Mouse (Mus musculus) erythroblast, embryonic 14.5 days (primary cell): ENCODE measurements around the gene Sgk1.

Source experiments
- GATA1 ChIP-seq: IDR thresholded peaks from 2 replicates; pipeline ENCODE4 v1.6.1; 2012; ENCODE audit warnings: low read length, inconsistent platforms, mixed read lengths
- TAL1 ChIP-seq: IDR thresholded peaks from 3 replicates; pipeline ENCODE4 v1.6.1; 2012; ENCODE audit warnings: low read length, inconsistent platforms, mixed read lengths

GRCm38 (mm10) chr10:21890293-21890692, 8.3 kb downstream of the Sgk1 start:
- TF ChIP-seq GATA1 (no peak), TAL1 (no peak)
